Mouse (Mus musculus) myocyte (in vitro differentiated cells): ENCODE data around the gene Aqp6. TPM values are rescaled to one million over a fixed set of nuclear protein-coding genes. Genes with fewer than 3 reads are reported as not detected.

Experiments
- H3K27me3 ChIP-seq: one replicate; pipeline ENCODE4 v1.6.1; 2011; ENCODE audit not compliant: control insufficient read depth, insufficient read depth, insufficient read length
- H3K36me3 ChIP-seq: one replicate; pipeline ENCODE4 v1.6.1; 2011; ENCODE audit not compliant: control insufficient read depth, insufficient read depth
- H3K4me2 ChIP-seq: one replicate; pipeline ENCODE4 v1.6.1; 2011; ENCODE audit warnings: low read depth, control low read depth
- H3K4me3 ChIP-seq: one replicate; pipeline ENCODE4 v1.5.1; 2011; ENCODE audit warnings: mild to moderate bottlenecking, control low read depth, moderate library complexity
- H3K79me2 ChIP-seq: one replicate; pipeline ENCODE4 v1.6.1; 2011; ENCODE audit not compliant: control insufficient read depth, insufficient read depth
- H3ac ChIP-seq: one replicate; pipeline ENCODE4 v1.6.1; 2011; ENCODE audit not compliant: control insufficient read depth, insufficient read length
- CEBPB ChIP-seq: IDR thresholded peaks from 2 replicates; pipeline ENCODE4 v1.6.1; 2011; ENCODE audit warnings: mild to moderate bottlenecking, moderate library complexity; ENCODE audit not compliant: poor library complexity, insufficient read depth, severe bottlenecking
- E2F4 ChIP-seq: IDR thresholded peaks from one replicate; pipeline ENCODE4 v1.6.1; 2011; ENCODE audit warnings: mild to moderate bottlenecking, control low read depth, moderate library complexity; ENCODE audit not compliant: insufficient read depth
- MAX ChIP-seq: IDR thresholded peaks from one replicate; pipeline ENCODE4 v1.6.1; 2011; ENCODE audit warnings: low read depth, mild to moderate bottlenecking, control low read depth
- MYOD1 ChIP-seq, 3 experiments: IDR thresholded peaks; one replicate each; pipeline ENCODE4 v1.6.1; 2011; ENCODE audit warnings: control low read depth in 2 of 3, low read depth in 2 of 3, mild to moderate bottlenecking in 2 of 3, moderate library complexity in 1 of 3; ENCODE audit not compliant: insufficient read length in 2 of 3, control insufficient read depth in 1 of 3
- MYOG ChIP-seq, 3 experiments: IDR thresholded peaks; one replicate each; pipeline ENCODE4 v1.6.1; 2011; ENCODE audit warnings: control low read depth in 2 of 3, low read depth in 2 of 3, mild to moderate bottlenecking in 2 of 3; ENCODE audit not compliant: insufficient read length in 2 of 3, control insufficient read depth in 1 of 3, insufficient read depth in 1 of 3
- POLR2A ChIP-seq: IDR thresholded peaks from one replicate; pipeline ENCODE4 v1.6.1; 2011; ENCODE audit warnings: low read depth, mild to moderate bottlenecking, control low read depth, moderate library complexity; ENCODE audit not compliant: insufficient read length
- POLR2AphosphoS2 ChIP-seq: IDR thresholded peaks from one replicate; pipeline ENCODE4 v1.6.1; 2011; ENCODE audit warnings: low read depth, control low read depth; ENCODE audit not compliant: insufficient read length
- REST ChIP-seq: IDR thresholded peaks from one replicate; pipeline ENCODE4 v1.6.1; 2011; ENCODE audit warnings: mild to moderate bottlenecking, control low read depth, moderate library complexity; ENCODE audit not compliant: insufficient read depth, insufficient read length
- SRF ChIP-seq: IDR thresholded peaks from one replicate; pipeline ENCODE4 v1.6.1; 2011; ENCODE audit warnings: low read depth; ENCODE audit not compliant: control insufficient read depth, insufficient read length
- TCF12 ChIP-seq: IDR thresholded peaks from one replicate; pipeline ENCODE4 v1.6.1; 2011; ENCODE audit warnings: mild to moderate bottlenecking, control low read depth; ENCODE audit not compliant: poor library complexity, insufficient read depth, severe bottlenecking
- TCF3 ChIP-seq: IDR thresholded peaks from one replicate; pipeline ENCODE4 v1.6.1; 2011; ENCODE audit warnings: low read depth, control low read depth; ENCODE audit not compliant: insufficient read length
- USF1 ChIP-seq: IDR thresholded peaks from one replicate; pipeline ENCODE4 v1.6.1; 2011; ENCODE audit warnings: low read depth, mild to moderate bottlenecking, control low read depth, moderate library complexity
- polyA plus RNA-seq: library from polyadenylated mRNA; unstranded; fragments of >200 nt; fragmentation: generic; extraction: Trizol; gene quantifications from one replicate; pipeline ENCODE4 v1.2.1, GENCODE M21; 2012; ENCODE audit warnings: missing spikeins

Aqp6 gene
- polyA plus RNA-seq, 1 experiment = not detected

- Histone ChIP-seq H3K79me2 (no peaks in the 10 kb centered on the region), H3ac (no peak overlapping the region), H3K27me3 (peaks cover 11% of the 10 kb centered on the region), H3K4me2 (no peak overlapping the region), H3K4me3 (no peak overlapping the region), H3K36me3 (no peaks in the 10 kb centered on the region)
- no peak for TF ChIP-seq USF1
- TF ChIP-seq POLR2A = no peak
- no peak for TF ChIP-seq POLR2AphosphoS2
- TF ChIP-seq TCF12 = no peak
Measured at GRCm38 (mm10) chr15:99603216-99603615, 2.0 kb downstream of the Aqp6 start.

GRCm38 (mm10) chr15:99605595-99605994, 4.4 kb downstream of the Aqp6 start:
- no peak overlapping the region for H3ac ChIP-seq
- no peak for TF ChIP-seq MYOG (IDR thresholded peaks at IDR 0.05; ENCODE audit: control insufficient read depth in 1 of 3, insufficient read depth in 1 of 3, insufficient read length in 2 of 3, low read depth in 2 of 3)
- no peak for TF ChIP-seq MAX
- TF ChIP-seq CEBPB = no peak
- TF ChIP-seq USF1 = no peak
- TF ChIP-seq TCF12 = no peak
- TF ChIP-seq REST = no peak
- no peak for TF ChIP-seq E2F4
- TF ChIP-seq POLR2A = no peak
- TF ChIP-seq TCF3 = no peak
- TF ChIP-seq POLR2AphosphoS2 = no peak
- TF ChIP-seq SRF = no peak
- no peak for TF ChIP-seq MYOD1 (IDR thresholded peaks at IDR 0.05; ENCODE audit: control insufficient read depth in 1 of 3, insufficient read length in 2 of 3, low read depth in 2 of 3)
- H3K4me2 ChIP-seq = no peak overlapping the region
- peaks cover 11% of the 10 kb centered on the region for H3K27me3 ChIP-seq
- no peaks in the 10 kb centered on the region for H3K79me2 ChIP-seq
- no peak overlapping the region for H3K4me3 ChIP-seq
- H3K36me3 ChIP-seq = no peaks in the 10 kb centered on the region

DNA sequence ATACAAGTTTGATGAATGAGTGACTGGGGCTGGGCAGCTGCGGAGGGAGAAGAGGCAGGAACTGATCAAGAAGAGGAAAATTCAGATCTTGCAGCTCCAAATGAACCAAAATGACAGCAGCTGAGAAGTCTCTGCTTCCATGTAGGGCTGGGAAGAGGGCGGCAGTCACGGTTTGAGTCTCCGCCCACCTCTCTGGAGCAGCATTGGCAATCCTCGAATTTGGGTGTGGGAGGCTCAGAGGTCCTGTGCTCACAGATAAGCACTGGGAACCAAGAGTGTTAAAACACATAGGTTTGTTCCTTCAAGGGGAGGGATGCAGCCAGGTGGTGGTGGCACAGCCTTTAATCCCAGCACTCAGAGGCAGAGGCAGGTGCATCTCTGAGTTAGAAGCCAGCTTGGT, 5.3 kb downstream of the Aqp6 start:
- Histone ChIP-seq H3K4me3 (no peak overlapping the region), H3K79me2 (no peaks in the 10 kb centered on the region), H3ac (no peak overlapping the region), H3K36me3 (no peaks in the 10 kb centered on the region), H3K4me2 (no peak overlapping the region), H3K27me3 (peaks cover 5% of the 10 kb centered on the region)
- TF ChIP-seq TCF3 (no peak), TCF12 (no peak), E2F4 (no peak), REST (no peak), MAX (no peak), CEBPB (no peak), USF1 (no peak), MYOG (IDR thresholded peaks at IDR 0.05; ENCODE audit: control insufficient read depth in 1 of 3, insufficient read depth in 1 of 3, insufficient read length in 2 of 3, low read depth in 2 of 3) (no peak), POLR2AphosphoS2 (no peak), MYOD1 (IDR thresholded peaks at IDR 0.05; ENCODE audit: control insufficient read depth in 1 of 3, insufficient read length in 2 of 3, low read depth in 2 of 3) (no peak), POLR2A (no peak)

DNA sequence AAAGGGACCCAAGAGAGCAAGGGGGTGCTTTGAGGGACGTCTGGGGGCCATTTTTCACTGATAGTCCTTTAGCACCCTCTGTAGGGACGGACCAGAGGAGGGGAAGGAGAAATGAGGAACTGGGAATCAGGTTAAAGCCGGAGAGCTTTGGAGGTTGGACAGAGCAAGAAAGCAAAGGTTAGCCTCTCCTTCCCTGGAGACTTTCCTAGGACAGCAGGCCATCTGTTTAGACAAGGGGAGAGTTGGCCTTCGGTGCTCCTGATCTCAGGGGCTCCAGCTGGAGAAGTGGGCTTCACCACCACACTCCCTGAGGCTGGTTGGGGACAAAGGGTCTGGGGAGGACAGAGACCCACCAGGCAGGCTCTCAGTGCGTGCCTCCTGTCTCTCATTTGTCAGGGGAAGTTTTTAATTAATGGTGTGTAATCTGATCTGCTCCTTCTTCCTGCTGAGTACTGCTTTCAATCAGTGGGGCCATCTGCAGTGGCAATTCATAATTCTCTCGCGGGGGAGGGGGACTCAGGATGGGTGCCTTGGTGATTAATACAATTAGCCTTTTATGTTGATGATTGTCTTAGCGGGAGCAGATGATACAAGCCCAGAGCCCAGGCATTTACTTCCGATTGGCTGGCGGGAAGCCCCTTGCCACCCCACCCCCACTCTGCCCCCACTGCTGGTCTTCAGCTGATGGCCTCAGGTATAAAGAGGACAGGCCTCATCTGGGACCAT, 6.4 kb downstream of the Aqp6 start:
- Histone ChIP-seq H3K79me2 (no peaks in the 10 kb centered on the region), H3ac (no peak overlapping the region), H3K4me2 (no peak overlapping the region), H3K36me3 (no peaks in the 10 kb centered on the region), H3K4me3 (no peak overlapping the region), H3K27me3 (peaks cover under 1% of the 10 kb centered on the region)
- no peak for TF ChIP-seq MYOD1 (IDR thresholded peaks at IDR 0.05; ENCODE audit: control insufficient read depth in 1 of 3, insufficient read length in 2 of 3, low read depth in 2 of 3)

DNA sequence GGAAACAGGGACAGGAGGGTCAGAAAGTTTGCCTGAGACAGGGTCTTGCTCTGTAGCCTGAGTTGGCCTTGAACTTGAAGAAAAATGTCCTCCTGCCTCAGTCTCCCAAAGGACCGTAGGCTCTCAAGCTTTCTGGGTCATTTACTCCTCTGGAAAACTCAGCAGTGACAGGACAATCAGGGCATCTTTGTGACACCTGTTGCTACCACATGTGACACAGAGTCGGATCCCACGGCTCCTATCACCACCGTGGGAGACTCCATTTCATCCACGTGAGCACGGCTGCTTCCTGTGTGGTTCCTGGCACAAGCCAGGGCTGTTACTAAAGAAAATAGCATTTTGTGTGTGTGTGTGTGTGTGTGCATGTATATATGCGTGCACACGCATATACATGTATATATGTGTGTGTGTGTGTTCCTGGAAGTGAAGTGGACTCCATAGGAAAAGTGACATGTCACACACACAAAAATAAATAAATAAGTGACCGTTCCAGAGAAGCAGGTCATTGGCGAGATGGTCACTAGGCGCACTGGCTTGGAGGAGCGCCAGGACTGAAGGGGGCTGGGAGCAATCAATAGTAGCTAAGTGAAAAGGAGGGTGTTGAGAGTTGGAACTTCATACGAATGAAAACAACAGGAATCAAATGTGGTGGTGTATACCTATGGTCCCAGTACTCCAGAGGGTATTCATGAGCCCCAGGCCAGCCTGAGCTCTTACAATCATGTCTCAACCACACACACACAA, 7.4 kb downstream of the Aqp6 start:
- Histone ChIP-seq H3K79me2 (no peaks in the 10 kb centered on the region), H3K4me2 (no peak overlapping the region), H3K4me3 (no peak overlapping the region), H3K27me3 (no peaks in the 10 kb centered on the region), H3ac (no peak overlapping the region), H3K36me3 (no peaks in the 10 kb centered on the region)
- TF ChIP-seq MYOD1 (IDR thresholded peaks at IDR 0.05; ENCODE audit: control insufficient read depth in 1 of 3, insufficient read length in 2 of 3, low read depth in 2 of 3) = peak in 2 of 3 experiments; percentile 28 to 77
- TF ChIP-seq REST = no peak
- TF ChIP-seq MYOG (IDR thresholded peaks at IDR 0.05; ENCODE audit: control insufficient read depth in 1 of 3, insufficient read depth in 1 of 3, insufficient read length in 2 of 3, low read depth in 2 of 3) = peak in 2 of 3 experiments; percentile 9 to 64
